Mouse (Mus musculus) liver, embryonic 15.5 days (tissue): ENCODE data around the gene Cdkn1a. TPM values are rescaled to one million over a fixed set of nuclear protein-coding genes. Genes with fewer than 3 reads are reported as not detected.

Experiments used
- polyA plus RNA-seq: library from polyadenylated mRNA; unstranded; fragments of >200 nt; fragmentation: Nextera tagmentation; extraction: Ambion mirVana; gene quantifications from 2 replicates; pipeline ENCODE4 v1.2.1, GENCODE M21; 2015

Cdkn1a gene
- polyA plus RNA-seq, 1 experiment from 2014 or later = 15.4 TPM

Other genes with a start within 250 kb of the Cdkn1a start
- 0.06 and 0.13 TPM in 2 replicates for gene Pnpla1, start 232.6 kb upstream of the Cdkn1a start, polyA plus RNA-seq
- 0.07 and 0.08 TPM in 2 replicates for gene 4930539E08Rik, start 175.7 kb upstream of the Cdkn1a start, polyA plus RNA-seq
- 0.25 and 0.26 TPM in 2 replicates for gene Pxt1, start 147.1 kb upstream of the Cdkn1a start, polyA plus RNA-seq
- 74.6 and 80.9 TPM in 2 replicates for gene Kctd20, start 139.0 kb upstream of the Cdkn1a start, polyA plus RNA-seq
- gene Stk38, start 83.0 kb upstream of the Cdkn1a start, polyA plus RNA-seq = 41.7 and 46.7 TPM in 2 replicates
- gene Srsf3, start 58.3 kb upstream of the Cdkn1a start, polyA plus RNA-seq = 204 and 215 TPM in 2 replicates
- 7.8 and 10.0 TPM in 2 replicates for gene Rab44, start 23.2 kb downstream of the Cdkn1a start, polyA plus RNA-seq
- gene Cpne5, start 147.2 kb downstream of the Cdkn1a start, polyA plus RNA-seq = 0.05 and 0.12 TPM in 2 replicates
- 86.2 and 92.9 TPM in 2 replicates for gene Ppil1, start 173.2 kb downstream of the Cdkn1a start, polyA plus RNA-seq
- 62.7 and 69.9 TPM in 2 replicates for gene BC004004, start 177.8 kb downstream of the Cdkn1a start, polyA plus RNA-seq
- 1.9 and 2.4 TPM in 2 replicates for gene Pi16, start 226.7 kb downstream of the Cdkn1a start, polyA plus RNA-seq